Mouse (Mus musculus) natural killer cell, adult 2 months (primary cell): ENCODE measurements at regions not wholly inside any gene's neighbourhood (a gene's known extent, or its start where the extent isn't known, plus 50 kb on each side); places are given as distances from the start of the nearest gene placed in this dataset.

Experiments used
- DNase-seq, 2 experiments: peaks; one replicate each; pipeline ENCODE4 v3.0.0; 2022; ENCODE audit warnings: low spot score in 2 of 2

- DNase-seq: no peak
Measured at GRCm38 (mm10) chr4:127416906-127417305, 58.9 kb upstream of the Gjb5 start.

GRCm38 (mm10) chr4:127413997-127414964 is 56.3 kb upstream of the Gjb5 start:
- no peak for DNase-seq
